Mouse (Mus musculus) lung, postnatal 0 days (tissue): ENCODE measurements at regions not wholly inside any gene's neighbourhood (a gene's known extent, or its start where the extent isn't known, plus 50 kb on each side); places are given as distances from the start of the nearest gene placed in this dataset.

Experiments used
- CTCF ChIP-seq: IDR thresholded peaks from 2 replicates; pipeline ENCODE4 v1.5.1; 2016; ENCODE audit warnings: antibody characterized with exemption, mild to moderate bottlenecking
- EP300 ChIP-seq: IDR thresholded peaks from 2 replicates; pipeline ENCODE4 v1.6.1; 2016; ENCODE audit warnings: antibody characterized with exemption, mild to moderate bottlenecking, control low read depth

GRCm38 (mm10) chr13:99593243-99593635, 76.9 kb upstream of the Map1b start:
- TF ChIP-seq CTCF (no peak), EP300 (no peak)
